Mouse (Mus musculus) kidney, embryonic 16.5 days (tissue): ENCODE results near the gene Crtc3. TPM values are rescaled to one million over a fixed set of nuclear protein-coding genes. Genes with fewer than 3 reads are reported as not detected.

Experiments used
- ATAC-seq: fragments of 200-750 bp; cut with Nextera tagmentation; 2 replicates; pipeline ENCODE4 v1.8.0; 2017; ENCODE audit warnings: moderate TSS enrichment; ENCODE audit not compliant: low FRiP score, low TSS enrichment
- H3K27ac ChIP-seq: fragments of 300-500 bp; sonication (generic); 2 replicates; pipeline ENCODE4 v1.5.1; 2014; ENCODE audit warnings: low read length
- H3K27me3 ChIP-seq: fragments of 300-500 bp; sonication (generic); 2 replicates; pipeline ENCODE4 v1.6.1; 2014; ENCODE audit warnings: low read length, control low read depth, mixed read lengths; ENCODE audit not compliant: insufficient read depth
- H3K36me3 ChIP-seq: fragments of 300-500 bp; sonication (generic); 2 replicates; pipeline ENCODE4 v1.6.1; 2014; ENCODE audit warnings: low read length, control low read depth, mixed read lengths; ENCODE audit not compliant: insufficient read depth
- H3K4me1 ChIP-seq: fragments of 300-500 bp; sonication (generic); 2 replicates; pipeline ENCODE4 v1.6.1; 2014; ENCODE audit warnings: low read length, control low read depth, mixed read lengths; ENCODE audit not compliant: insufficient read depth
- H3K4me2 ChIP-seq: fragments of 300-500 bp; sonication (generic); replicated peaks from 2 replicates; pipeline ENCODE4 v1.6.1; 2014; ENCODE audit warnings: low read depth, low read length
- H3K4me3 ChIP-seq: fragments of 300-500 bp; sonication (generic); 2 replicates; pipeline ENCODE4 v1.5.1; 2014; ENCODE audit warnings: mild to moderate bottlenecking, low read length
- H3K9ac ChIP-seq: fragments of 300-500 bp; sonication (generic); replicated peaks from 2 replicates; pipeline ENCODE4 v1.6.1; 2014; ENCODE audit warnings: low read length
- H3K9me3 ChIP-seq: fragments of 300-500 bp; sonication (generic); 2 replicates; pipeline ENCODE4 v1.6.1; 2016; ENCODE audit warnings: low read length, control low read depth
- WGBS: fragments of 180-500 bp; shearing (Covaris S2); extraction: QIAGEN DNeasy Blood & Tissue Kit; methylation state at CpG from one replicate; pipeline ENCODE4 v1.1.7; 2014; 5-methylcytosine and 5-hydroxymethylcytosine counted together
- polyA plus RNA-seq: library from polyadenylated mRNA; unstranded; fragments of >200 nt; fragmentation: Nextera tagmentation; extraction: Ambion mirVana; gene quantifications from 2 replicates; pipeline ENCODE4 v1.2.1, GENCODE M21; 2015

Gene Crtc3
- polyA plus RNA-seq, 1 experiment from 2014 or later = 18.5 TPM

- H3K4me1 ChIP-seq = peaks cover 3% of the 10 kb centered on the region
- ATAC-seq = no peak
- 0 out of 2 replicates have a peak, but pooled peaks cover 5% of the 10 kb centered on the region for H3K36me3 ChIP-seq
- no peak overlapping the region for H3K4me2 ChIP-seq
- H3K4me3 ChIP-seq = no peak overlapping the region
- 89% methylated on average over 5 of the region's 5 CpGs for WGBS
- no peaks in the 10 kb centered on the region for H3K9me3 ChIP-seq
- H3K27me3 ChIP-seq = no peaks in the 10 kb centered on the region
- H3K27ac ChIP-seq = no peak overlapping the region
- no peak overlapping the region for H3K9ac ChIP-seq
Measured at GRCm38 (mm10) chr7:80623276-80623675, 65.4 kb downstream of the Crtc3 start.

GRCm38 (mm10) chr7:80616096-80616495, 72.6 kb downstream of the Crtc3 start:
- Histone ChIP-seq H3K36me3 (no peaks in the 10 kb centered on the region), H3K9me3 (no peaks in the 10 kb centered on the region), H3K4me2 (no peak overlapping the region), H3K4me1 (peaks cover 35% of the 10 kb centered on the region), H3K27me3 (no peaks in the 10 kb centered on the region), H3K27ac (no peak overlapping the region), H3K4me3 (no peak overlapping the region), H3K9ac (no peak overlapping the region)
- no peak for ATAC-seq
- WGBS = 74% methylated on average over 9 of the region's 9 CpGs

- no peak for ATAC-seq
- Histone ChIP-seq H3K4me3 (no peak overlapping the region), H3K27ac (no peak overlapping the region), H3K9ac (no peak overlapping the region), H3K9me3 (no peaks in the 10 kb centered on the region), H3K4me2 (no peak overlapping the region), H3K27me3 (no peaks in the 10 kb centered on the region), H3K36me3 (no peaks in the 10 kb centered on the region), H3K4me1 (peaks cover 35% of the 10 kb centered on the region)
- 92% methylated on average over 3 of the region's 3 CpGs for WGBS
Measured at GRCm38 (mm10) chr7:80614042-80614441, 74.6 kb downstream of the Crtc3 start.

- Histone ChIP-seq H3K4me2 (0 out of 2 replicates have a peak overlapping the region, but pooled peaks have one; percentile 4), H3K9me3 (no peaks in the 10 kb centered on the region), H3K27ac (peak overlapping the region; percentile 43), H3K4me1 (peaks cover 35% of the 10 kb centered on the region), H3K9ac (0 out of 2 replicates have a peak overlapping the region, but pooled peaks have one; percentile 0), H3K4me3 (no peak overlapping the region), H3K36me3 (no peaks in the 10 kb centered on the region), H3K27me3 (no peaks in the 10 kb centered on the region)
- peak; percentile 55; the same call in 1 of the 2 replicates for ATAC-seq
- WGBS = 17% methylated on average over 11 of the region's 11 CpGs
Measured at GRCm38 (mm10) chr7:80612191-80612787, 76.4 kb downstream of the Crtc3 start.

GRCm38 (mm10) chr7:80611646-80612045, 77.0 kb downstream of the Crtc3 start:
- Histone ChIP-seq H3K4me2 (no peak overlapping the region), H3K4me1 (peaks cover 35% of the 10 kb centered on the region), H3K4me3 (no peak overlapping the region), H3K27me3 (no peaks in the 10 kb centered on the region), H3K27ac (peak overlapping the region; percentile 43), H3K9ac (peak overlapping the region; percentile 0; the same call in 1 of the 2 replicates), H3K36me3 (peaks cover 3% of the 10 kb centered on the region), H3K9me3 (no peaks in the 10 kb centered on the region)
- 0 out of 2 replicates have a peak, but pooled peaks have one; percentile 29 for ATAC-seq
- 47% methylated on average over 7 of the region's 7 CpGs for WGBS

GRCm38 (mm10) chr7:80607503-80607902, 81.2 kb downstream of the Crtc3 start:
- 48% methylated on average over 2 of the region's 2 CpGs for WGBS
- no peak for ATAC-seq
- Histone ChIP-seq H3K4me1 (peaks cover 13% of the 10 kb centered on the region), H3K36me3 (peaks cover 12% of the 10 kb centered on the region), H3K27ac (no peak overlapping the region), H3K9me3 (no peaks in the 10 kb centered on the region), H3K4me2 (no peak overlapping the region), H3K27me3 (no peaks in the 10 kb centered on the region), H3K9ac (no peak overlapping the region), H3K4me3 (no peak overlapping the region)

GRCm38 (mm10) chr7:80606435-80606834, 82.2 kb downstream of the Crtc3 start:
- Histone ChIP-seq H3K27ac (no peak overlapping the region), H3K4me3 (no peak overlapping the region), H3K9ac (no peak overlapping the region), H3K9me3 (no peaks in the 10 kb centered on the region), H3K27me3 (no peaks in the 10 kb centered on the region), H3K4me1 (peaks cover 3% of the 10 kb centered on the region), H3K4me2 (no peak overlapping the region), H3K36me3 (peaks cover 12% of the 10 kb centered on the region)
- 87% methylated on average over 4 of the region's 4 CpGs for WGBS
- no peak for ATAC-seq

- 23% methylated on average over 10 of the region's 10 CpGs for WGBS
- H3K4me3 ChIP-seq = no peak overlapping the region
- H3K9me3 ChIP-seq = no peaks in the 10 kb centered on the region
- H3K4me1 ChIP-seq = no peaks in the 10 kb centered on the region
- no peak overlapping the region for H3K4me2 ChIP-seq
- peaks cover 14% of the 10 kb centered on the region for H3K36me3 ChIP-seq
- no peak overlapping the region for H3K27ac ChIP-seq
- ATAC-seq = peak; percentile 35; the same call in 1 of the 2 replicates
- no peaks in the 10 kb centered on the region for H3K27me3 ChIP-seq
- H3K9ac ChIP-seq = no peak overlapping the region
Measured at GRCm38 (mm10) chr7:80605557-80605930, 83.1 kb downstream of the Crtc3 start.

GRCm38 (mm10) chr7:80604908-80605556, 83.6 kb downstream of the Crtc3 start:
- H3K36me3 ChIP-seq = peaks cover 14% of the 10 kb centered on the region
- no peak overlapping the region for H3K4me3 ChIP-seq
- no peak overlapping the region for H3K9ac ChIP-seq
- H3K4me1 ChIP-seq = no peaks in the 10 kb centered on the region
- no peak overlapping the region for H3K4me2 ChIP-seq
- no peaks in the 10 kb centered on the region for H3K27me3 ChIP-seq
- no peak for ATAC-seq
- H3K9me3 ChIP-seq = no peaks in the 10 kb centered on the region
- no peak overlapping the region for H3K27ac ChIP-seq
- 43% methylated on average over 11 of the region's 11 CpGs for WGBS

- WGBS = 93% methylated on average over 1 of the region's 1 CpGs
- no peak overlapping the region for H3K27ac ChIP-seq
Measured at GRCm38 (mm10) chr7:80602574-80602973, 86.1 kb downstream of the Crtc3 start.

More at GRCm38 (mm10) chr7:80602574-80602973, 86.1 kb downstream of the Crtc3 start:
- H3K9me3 ChIP-seq = no peaks in the 10 kb centered on the region
- no peaks in the 10 kb centered on the region for H3K4me1 ChIP-seq
- no peak overlapping the region for H3K4me2 ChIP-seq
- no peaks in the 10 kb centered on the region for H3K27me3 ChIP-seq
- peaks cover 22% of the 10 kb centered on the region for H3K36me3 ChIP-seq
- no peak overlapping the region for H3K4me3 ChIP-seq
- no peak overlapping the region for H3K9ac ChIP-seq
- no peak for ATAC-seq
